Mouse (Mus musculus): ENCODE measurements around the gene Speer4a. TPM values are rescaled to one million over a fixed set of nuclear protein-coding genes. Genes with fewer than 3 reads are reported as not detected.

Speer4a gene
- not detected for total RNA-seq (2023)

GRCm38 (mm10) chr5:26039458-26039857 is at the start of gene Speer4a:
Gene Speer4a, minus strand, starts transcription at chr5:26039558.

DNA sequence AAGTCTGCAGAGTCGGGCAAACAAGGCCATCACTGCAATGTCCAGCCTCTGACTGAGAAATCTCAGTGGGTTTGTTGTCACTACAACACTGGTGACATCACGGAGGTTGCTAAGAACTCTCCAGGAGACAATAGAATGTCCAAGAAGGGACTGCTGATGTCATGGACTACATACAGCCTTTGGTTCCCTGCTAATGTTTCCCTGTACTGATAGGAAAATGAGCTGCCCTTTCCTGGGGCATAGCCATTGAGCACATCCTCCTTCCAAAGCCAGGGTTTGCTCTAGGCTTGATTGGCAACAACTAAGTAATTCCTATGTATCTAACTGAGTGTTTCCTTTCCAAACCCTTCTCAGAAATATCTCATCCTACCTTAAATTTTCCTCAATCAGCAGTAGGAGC is 19.1 kb upstream of the Speer4a start, which contains the start of gene Gm7347:
Gm7347 (minus strand) TSS at position 101 of the 400 bp plus-strand sequence.

DNA sequence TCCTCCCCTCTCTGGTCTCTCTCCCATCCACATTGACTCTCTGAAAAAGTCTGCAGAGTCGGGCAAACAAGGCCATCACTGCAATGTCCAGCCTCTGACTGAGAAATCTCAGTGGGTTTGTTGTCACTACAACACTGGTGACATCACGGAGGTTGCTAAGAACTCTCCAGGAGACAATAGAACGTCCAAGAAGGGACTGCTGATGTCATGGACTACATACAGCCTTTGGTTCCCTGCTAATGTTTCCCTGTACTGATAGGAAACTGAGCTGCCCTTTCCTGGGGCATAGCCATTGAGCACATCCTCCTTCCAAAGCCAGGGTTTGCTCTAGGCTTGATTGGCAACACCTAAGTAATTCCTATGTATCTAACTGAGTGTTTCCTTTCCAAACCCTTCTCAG is 16.5 kb downstream of the Speer4a start, which contains the start of gene Gm5862:
Gm5862 (minus strand) TSS at position 101 of the 400 bp plus-strand sequence.

GRCm38 (mm10) chr5:26004698-26005097 is 34.7 kb downstream of the Speer4a start, which contains the start of gene Gm1979:
Gene Gm1979, minus strand, starts transcription at chr5:26004798.

DNA sequence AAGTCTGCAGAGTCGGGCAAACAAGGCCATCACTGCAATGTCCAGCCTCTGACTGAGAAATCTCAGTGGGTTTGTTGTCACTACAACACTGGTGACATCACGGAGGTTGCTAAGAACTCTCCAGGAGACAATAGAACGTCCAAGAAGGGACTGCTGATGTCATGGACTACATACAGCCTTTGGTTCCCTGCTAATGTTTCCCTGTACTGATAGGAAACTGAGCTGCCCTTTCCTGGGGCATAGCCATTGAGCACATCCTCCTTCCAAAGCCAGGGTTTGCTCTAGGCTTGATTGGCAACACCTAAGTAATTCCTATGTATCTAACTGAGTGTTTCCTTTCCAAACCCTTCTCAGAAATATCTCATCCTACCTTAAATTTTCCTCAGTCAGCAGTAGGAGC is 50.8 kb downstream of the Speer4a start, which contains the start of gene Gm21698:
Gm21698 (minus strand) TSS at position 101 of the 400 bp plus-strand sequence.

Other genes starting within 250 kb of the Speer4a start
- not detected for gene Gm21663, start 97.2 kb downstream of the Speer4a start, total RNA-seq (2023)
- gene Gm21671, start 85.1 kb downstream of the Speer4a start, total RNA-seq (2023) = not detected
- not detected for gene Gm21680, start 66.9 kb downstream of the Speer4a start, total RNA-seq (2023)
- gene Gm21698, start 50.9 kb downstream of the Speer4a start, total RNA-seq (2023) = not detected
- gene Gm1979, start 34.8 kb downstream of the Speer4a start, total RNA-seq (2023) = not detected
- gene Gm5862, start 16.6 kb downstream of the Speer4a start, total RNA-seq (2023) = not detected
- not detected for gene Gm7347, start 19.0 kb upstream of the Speer4a start, total RNA-seq (2023)
- not detected for gene Gm10471, start 49.7 kb upstream of the Speer4a start, total RNA-seq (2023)
- not detected for gene 5031410I06Rik, start 65.8 kb upstream of the Speer4a start, total RNA-seq (2023)
- not detected for gene Gm10220, start 81.9 kb upstream of the Speer4a start, total RNA-seq (2023)
- not detected for gene Gm7361, start 218.1 kb upstream of the Speer4a start, total RNA-seq (2023)

Measured in neutrophil, adult 59 days (primary cell).